Mouse (Mus musculus) lung, postnatal 10 days (tissue): ENCODE results near the gene Elavl1.

ENCODE experiments used
- DNase-seq: peaks from one replicate; pipeline ENCODE4 v3.0.0; 2021

Gene Elavl1

DNA sequence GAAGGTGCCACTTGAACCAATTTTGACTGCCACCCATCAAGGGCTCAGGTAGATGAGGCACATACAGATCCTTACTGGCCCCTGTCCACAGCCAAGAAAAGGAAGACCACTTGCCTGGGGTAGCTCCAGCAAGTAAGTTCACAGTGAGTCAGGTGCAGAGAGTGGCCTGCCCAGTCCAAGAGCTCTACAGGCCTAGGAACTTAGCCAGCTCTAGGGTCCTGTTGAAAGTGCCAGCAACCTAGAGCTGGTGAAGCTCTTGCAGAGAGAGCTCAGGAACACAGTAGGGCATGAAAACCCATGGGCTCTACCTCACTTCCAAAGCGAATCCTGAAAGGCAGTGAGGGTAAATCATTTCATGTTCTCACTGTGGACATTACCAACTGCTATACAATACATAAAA lies 4.8 kb downstream of the Elavl1 start:
- no peak for DNase-seq

DNA sequence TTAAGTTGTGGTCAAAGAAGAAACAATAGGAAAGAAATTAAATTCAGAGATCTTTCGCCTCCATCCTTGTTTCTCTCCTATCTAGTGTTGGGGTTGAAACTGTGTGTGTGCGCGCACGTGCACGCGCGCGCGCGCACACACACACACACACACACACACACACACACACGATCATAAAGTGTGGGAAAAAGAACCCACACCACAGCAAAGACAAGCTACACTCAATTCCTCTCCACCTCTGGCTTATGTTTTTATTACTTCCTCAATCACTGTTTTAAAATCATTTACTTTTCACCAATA lies 5.7 kb downstream of the Elavl1 start:
- DNase-seq = no peak

DNA sequence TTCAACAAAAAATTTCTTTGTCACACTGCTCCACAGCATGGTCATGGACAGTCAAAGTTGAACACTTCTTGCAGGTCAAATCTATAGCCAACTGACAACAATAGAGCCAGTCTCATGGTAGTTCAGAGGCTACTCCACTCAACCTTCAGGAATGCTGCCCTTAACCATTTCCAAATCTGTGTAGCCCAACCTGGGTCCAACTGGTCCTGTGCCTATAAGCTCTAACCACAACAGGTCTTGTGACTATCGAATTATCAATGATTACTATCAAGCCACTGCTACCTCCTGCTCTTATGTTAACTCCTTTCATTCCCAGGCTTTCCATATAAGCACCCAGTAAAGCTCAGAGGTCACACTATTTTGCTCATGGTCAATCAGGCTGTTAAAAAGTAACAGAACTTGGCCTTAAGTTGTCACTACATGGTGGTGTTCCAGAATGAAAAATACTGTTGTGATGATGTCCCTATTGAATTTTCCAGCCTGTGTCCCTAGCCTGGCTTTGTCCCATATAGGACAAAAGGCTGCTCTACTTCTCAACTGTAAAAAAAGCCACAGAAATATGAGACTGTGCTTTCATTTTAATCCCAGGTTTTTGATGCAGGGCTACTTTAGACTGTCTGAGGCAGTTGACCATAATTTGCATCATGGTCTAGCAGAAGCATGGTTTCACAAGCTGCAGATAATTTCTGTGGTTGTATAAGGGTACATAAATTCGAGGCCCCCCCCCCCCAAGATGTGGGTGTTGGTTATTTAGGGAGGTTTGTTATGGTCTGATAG lies 6.2 kb downstream of the Elavl1 start:
- DNase-seq = no peak

DNA sequence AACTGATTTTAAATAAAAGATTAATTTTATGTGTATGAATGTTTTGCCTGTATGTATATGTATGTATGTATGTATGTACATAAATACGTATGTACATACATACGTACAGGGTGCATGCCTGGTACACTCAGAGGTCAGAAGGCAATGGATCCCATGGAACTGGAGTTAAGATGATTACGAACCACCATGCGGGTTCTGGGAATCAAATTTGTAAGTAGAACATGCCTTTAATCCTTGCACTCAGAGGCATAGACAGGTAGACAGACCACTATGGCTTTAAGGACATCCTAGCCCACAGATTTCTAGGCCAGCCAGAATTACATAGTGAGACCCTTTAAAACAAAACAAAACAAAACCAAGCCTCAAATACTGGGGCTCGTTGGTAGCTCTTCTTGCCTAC lies 7.1 kb downstream of the Elavl1 start:
- DNase-seq = no peak

DNA sequence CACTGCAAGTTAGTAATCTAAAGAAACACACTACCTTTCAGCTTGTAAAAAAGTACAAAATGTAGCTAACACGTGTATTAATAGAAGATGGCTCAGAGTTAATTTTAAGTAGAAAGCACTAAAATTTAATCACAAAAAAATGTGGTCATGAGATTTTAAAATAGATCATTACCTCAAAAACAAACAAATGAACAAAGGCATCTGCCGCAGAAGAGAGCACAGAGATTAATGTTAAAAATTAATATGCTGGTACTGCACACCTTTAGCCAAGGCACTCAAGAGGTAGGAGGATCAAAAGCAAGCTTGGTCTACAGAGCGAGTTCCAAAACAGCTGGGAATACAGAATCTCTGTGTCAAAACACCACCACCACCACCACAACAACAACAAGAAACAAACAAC lies 10.4 kb downstream of the Elavl1 start:
- DNase-seq = no peak

DNA sequence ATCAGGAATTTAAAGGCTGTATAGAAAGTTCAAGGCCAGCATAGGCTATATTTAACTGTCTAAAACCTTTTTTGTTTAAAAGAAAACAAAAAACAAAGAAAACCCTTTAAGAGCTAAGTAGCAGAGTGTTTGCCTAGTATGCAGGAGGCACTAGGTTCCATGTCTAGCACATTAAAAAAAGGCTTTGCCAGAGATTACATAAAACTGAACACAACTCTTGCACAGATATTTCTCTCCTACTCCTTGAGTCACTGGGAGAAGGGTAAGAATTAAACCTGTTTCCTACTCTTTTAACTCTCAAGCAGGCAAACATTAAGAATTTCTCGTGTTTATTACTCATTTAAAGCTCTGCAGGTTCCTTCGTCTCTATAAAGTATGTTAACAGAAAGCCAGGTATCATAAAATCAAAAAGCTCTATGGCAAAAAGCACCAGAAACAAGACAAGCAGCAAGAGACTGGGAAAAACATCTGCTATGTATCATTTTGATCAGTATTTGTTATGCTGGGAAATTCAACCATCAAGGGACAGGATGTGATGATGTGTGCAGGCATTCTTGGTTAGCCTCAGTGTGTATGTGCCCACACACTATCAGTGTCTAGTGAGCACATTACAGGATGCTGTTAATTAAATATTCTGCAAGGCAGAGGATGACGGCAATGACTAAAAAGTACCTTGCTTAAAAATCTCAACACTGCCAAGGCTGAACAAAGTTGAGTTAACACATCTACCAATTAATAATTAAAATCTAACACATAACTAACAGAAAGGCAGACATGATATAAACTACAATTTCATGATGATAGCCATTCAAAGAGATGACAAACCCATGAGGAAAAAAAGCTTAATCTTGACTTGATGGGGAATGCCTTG lies 11.7 kb downstream of the Elavl1 start:
- DNase-seq = no peak

DNA sequence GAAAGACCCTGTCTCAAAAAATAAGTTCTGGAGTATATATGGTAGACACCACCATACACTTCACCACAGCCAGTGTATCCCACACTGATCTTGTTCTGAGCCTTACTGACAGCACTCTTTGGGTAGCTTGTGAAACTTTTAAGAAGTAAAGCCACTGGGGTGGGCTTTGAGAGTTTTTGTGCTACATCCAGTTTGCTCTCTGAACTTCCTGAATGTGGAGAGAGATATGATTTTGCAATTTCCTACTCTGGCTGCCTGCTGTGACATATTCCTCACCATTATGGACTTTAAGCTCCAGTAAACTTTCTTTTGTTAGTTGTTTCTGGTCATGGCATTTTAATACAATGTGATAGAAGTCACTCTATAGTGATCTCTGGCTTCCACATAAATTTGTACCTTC lies 13.1 kb downstream of the Elavl1 start:
- no peak for DNase-seq

DNA sequence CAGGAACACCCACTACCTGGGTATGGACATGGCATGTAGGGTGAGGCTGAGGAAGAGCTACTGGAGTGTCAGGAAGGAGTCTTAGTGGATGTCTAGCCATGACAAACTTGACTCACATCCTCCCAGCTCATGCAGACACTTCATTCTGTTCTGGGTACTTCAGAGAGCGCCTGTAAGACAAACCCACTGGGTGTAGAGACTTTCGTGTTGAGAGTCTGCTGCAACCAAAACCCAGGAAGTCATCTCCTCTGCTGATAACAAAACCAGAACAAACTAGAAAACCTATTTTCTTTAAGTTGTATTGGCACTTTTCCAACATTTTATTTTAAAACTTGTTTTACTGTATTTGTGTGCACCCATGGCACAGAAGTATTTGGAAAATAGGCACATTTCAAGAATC lies 19.4 kb downstream of the Elavl1 start:
- no peak for DNase-seq

DNA sequence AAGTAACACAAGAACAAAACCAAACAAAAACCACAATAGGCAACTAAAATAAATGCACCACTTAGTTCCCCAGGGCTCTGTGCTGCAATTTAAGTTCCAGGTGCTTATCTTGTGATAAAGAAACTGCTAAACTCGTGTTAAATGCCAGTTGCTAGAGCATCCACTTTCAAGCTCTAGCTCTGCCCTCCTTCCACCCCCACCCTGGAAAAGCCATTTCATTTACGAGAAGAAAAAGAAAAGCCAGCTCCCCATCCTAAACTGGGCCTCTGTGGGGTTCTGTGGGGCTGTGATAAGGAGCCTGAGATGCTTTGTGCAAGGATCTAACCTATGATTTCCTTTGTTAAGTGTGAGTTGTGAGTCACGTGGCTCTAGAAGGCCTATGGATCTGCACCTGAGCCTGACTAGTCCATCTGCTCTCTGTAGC lies 21.1 kb downstream of the Elavl1 start:
- DNase-seq = no peak

DNA sequence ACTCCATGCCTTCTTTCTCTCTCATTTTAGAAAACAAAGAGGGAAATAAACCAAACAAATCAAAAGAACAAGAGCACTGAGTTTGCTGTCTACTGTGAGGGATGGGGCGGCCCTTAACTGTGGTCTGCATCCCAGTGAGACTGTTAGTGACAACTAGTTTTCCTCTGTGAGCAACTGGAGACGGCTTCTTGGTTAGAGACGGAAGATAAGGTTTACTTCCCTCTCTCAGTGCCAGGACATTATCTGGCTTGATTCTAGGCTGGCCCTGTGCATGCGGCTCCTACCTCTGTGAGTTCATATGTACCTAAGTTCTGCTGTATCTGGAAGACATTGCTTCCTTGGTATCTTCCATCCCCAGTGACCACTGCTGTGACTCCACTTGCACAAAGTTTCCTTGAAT lies 27.4 kb downstream of the Elavl1 start:
- no peak for DNase-seq

DNA sequence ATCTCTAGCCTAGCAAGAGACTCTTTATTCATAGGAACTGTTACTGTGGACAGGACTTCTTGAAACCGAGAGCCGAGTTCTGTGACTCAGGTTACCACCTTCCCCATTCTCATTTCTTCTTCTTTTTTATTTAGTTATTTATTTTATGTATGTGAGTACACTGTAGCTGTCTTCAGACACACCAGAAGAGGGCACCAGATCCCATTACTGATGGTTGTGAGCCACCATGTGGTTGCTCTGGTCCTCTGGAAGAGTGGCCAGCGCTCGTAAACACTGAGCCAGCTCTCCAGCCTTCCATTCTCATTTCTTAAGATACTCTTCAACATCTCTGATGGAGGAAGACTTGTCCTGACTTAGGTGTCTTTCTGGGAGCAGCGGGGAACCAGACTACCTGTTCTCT lies 32.5 kb downstream of the Elavl1 start:
- DNase-seq = no peak

DNA sequence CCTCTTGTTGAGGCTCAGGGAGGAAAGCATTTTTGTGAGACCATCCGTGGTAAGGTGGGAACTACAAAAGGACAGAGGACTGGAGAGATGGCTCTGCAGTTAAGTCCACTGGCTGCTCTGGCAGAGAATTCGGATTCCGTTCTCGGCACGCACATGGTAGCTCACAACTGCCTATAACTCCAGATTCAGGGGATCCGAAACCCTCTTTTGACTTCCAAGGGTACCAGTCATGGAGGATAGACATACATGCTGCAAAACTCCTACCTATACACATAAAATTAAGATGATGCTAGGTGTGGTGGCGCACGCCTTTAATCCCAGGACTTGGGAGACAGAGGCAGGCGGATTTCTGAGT lies 49.1 kb downstream of the Elavl1 start:
- DNase-seq = no peak

DNA sequence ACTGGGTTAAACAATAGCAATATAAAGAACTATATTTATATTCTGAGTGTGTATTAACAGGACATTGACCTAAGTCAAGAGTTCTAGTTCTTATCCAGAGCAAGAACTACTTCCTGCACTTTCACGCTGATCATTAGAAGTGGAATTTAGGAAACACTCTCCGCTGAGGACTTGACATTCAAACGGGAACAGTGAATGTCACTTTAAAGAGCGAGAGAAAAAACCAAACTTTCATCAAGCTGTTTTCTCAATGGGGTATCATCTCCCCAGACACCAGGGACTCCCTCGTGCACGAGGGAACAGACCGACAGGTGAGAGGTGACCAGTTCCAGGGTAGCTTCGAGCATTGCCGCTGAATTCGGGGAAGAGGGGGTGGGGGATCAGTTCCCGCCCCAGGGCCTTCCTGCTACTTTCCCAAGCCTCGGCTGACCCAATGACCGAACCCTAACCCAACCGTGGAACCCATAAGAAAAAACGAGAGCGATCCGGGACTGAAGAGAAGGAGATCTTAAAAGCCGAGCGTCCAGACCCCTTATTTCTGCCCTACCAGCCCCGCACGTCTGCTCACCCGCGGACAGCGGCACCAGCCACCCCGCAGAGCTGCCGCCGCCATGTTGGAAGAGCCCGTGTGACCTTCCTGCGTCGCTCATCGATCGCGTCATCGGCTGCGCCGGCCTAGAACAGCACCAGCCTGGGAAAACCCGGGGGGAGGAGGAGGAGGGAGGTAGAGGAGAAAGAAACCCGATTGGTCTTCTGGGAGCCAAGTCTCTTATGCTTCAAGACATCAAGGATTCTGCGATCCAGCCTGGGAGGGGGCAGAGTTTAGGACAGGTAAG lies 49.7 kb downstream of the Elavl1 start, which contains the start of gene Timm44:
Gene Timm44 (minus strand): TSS at position 639 of the 836 bp plus-strand sequence.
- DNase-seq = peak; percentile 98

DNA sequence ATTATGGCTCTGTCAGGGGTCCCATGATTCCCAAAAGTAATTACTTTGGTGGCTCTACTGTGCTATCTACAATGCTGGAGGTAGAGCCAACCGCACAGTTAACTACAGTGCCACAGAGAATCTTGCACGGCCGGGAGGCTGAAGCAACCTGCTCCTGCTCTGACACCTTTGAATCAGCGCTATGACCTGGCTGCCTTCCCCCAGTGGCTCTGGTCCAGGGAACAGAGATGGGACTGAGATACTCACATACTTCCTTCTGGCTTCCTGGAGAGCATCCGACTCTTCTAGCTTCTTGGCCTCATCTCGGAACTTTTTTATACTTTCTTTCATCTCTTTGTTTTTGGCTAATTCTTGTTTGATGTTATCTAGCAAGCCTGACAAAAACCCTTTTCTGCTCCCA lies 55.6 kb downstream of the Elavl1 start:
- no peak for DNase-seq

DNA sequence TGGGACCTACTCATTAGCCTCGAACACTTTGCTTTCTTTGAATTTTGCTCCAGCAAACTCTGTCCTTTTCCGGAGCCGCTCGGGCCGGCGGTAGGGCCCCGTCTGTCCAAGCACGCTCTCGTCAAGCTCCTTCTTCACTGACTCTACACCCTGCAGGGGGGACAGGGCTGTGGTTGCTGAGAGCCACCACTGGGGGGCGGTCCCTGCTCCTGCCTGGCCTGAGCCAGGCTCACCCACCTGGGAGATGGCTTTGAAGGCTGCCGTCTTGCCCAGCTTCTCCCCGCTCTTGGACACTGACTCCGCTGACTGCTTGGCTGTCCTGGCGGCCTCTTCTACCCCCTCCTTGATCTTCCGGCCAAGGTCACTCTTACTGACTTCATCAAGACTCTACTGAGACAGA lies 57.6 kb downstream of the Elavl1 start:
- no peak for DNase-seq

DNA sequence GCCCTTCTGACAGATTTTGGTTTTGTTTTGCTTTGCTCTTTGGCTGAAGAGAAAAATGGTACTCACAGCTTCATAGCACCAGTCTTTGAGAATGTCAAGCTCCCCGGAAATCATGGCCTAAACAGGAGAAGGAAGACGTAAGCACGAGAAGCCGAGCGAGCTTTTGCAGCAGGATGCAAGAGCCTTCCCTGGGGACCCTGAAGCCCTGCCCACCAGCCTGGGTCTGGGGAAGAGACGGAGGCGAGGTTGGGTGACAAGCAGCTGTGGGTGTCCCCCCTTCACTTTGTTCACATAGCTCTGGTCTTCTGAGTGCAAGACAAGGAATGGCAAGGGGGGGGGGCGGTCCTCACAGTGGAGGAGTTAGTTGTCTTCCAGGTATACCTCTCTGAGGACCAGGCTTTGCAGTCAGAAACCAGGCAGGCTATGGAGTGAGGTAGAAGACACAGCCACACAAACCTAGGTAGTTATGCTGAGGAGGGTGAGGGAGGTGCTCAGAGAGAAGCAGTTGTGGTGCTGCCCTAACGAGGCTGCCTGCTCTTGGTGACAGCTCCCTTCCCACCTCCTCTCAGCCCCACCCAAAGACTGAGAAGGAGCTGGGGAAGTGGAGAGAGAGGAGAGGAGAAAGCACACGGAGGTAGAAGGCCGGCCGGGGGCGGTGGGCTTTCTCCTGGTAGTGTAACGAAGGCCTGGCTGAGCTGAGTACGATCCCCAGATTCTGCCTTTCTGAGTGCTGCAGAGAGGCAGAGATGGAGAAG lies 59.9 kb downstream of the Elavl1 start:
- peak; percentile 60 for DNase-seq

DNA sequence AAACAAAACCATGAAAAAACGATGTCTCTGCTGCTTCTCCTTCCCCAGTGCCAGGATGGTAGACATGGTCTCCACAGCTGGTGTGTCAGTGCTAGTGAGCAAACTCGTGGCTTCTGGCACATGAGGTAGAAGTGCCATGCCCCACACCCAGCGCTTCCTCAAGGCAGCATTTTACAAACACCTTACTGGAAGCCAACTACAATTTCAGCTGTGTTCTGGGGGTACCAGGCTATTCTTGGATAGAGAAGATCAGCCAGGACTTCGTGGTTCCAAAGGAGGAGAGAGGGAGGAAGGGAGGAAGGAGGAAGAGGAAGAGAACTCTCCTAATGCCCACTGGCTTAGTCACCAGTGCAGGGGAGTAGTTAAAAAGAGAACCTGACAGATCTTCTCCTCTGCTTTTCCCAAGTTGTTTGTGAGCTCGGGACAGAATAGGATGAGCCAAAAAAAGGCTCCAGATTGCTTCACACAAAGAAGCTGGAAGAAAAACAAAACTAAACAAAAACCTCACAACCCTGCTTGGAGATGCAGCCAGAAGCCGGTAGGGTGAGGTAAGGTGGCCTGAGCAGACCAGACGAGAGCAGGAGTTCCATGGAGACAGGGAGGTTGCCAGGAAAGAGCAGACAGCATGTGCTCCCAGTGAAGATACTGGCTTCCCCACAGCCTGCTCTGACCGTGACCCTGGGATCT lies 62.0 kb downstream of the Elavl1 start:
- DNase-seq = no peak

DNA sequence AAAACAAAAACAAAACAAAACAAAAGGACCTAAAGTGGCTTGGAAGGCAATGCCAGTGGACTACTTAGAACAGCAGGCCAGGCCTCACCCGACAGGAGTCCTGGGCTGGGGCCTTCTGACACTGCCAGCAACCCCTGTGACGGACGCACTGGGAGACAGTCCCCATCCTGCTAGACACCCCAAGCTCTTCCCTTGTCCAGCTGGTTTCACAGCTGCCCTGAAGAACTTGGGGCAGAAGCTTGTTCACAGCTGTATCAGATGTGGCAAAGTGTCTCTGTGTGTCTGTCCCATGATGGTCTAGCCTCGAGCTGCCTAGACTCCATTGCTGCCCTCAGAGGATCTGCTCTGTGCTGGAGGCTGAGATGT lies 65.4 kb downstream of the Elavl1 start:
- no peak for DNase-seq

DNA sequence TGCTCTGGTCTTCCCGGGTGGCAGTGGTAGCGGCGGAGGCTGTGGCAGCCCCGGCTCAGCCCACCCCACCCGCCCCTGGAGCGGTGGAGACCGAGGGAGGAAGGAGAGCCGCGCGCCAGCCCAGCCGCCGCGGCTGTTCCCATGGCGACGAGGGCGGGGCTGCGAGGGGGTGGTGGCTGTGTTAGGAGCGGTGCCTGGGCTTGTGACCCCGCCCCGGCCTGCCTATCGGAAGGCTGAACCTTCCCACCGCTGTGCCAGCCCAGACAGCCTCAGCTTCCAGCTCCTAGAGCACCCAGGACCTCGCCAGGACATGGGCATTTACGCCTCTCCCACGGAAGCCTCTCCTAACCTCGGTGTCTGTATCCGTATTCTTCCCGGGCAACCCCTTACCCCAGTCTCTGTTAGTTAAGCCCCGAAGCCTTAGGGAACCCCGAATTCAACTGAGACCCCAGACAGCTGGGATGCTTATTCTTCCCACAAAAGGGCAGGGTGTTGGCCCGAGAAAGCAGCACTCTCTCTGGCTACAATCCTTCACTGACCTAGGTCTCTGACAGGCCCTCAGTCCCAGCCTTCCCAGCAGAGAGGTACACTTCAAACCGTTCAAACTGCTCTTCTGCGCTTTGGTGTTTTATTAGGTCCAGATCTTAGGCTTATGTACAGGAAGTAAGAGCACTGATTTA lies 65.9 kb downstream of the Elavl1 start, which contains the start of gene Ctxn1:
Gene Ctxn1 (minus strand): TSS at position 150 of the 680 bp plus-strand sequence.
- DNase-seq = peak; percentile 98

DNA sequence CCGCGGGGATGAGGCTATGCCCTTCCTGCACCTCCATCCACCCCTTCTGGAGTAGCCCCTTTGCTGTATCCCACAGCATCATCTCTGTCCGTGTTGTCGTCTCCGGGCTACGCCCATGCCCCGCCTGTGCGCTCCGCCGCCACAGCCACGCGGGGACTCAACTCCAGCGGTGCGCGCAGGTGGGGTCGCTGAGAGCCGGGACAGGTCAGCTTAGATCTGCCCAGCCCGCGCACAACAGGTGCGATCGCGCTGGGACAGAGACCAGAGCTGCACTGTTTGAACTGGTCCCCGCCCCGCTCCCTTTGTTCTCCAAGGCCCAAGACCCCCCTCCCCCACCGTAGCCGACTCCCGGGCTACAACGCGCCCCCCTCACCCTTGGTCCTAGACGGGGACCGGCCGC lies 66.5 kb downstream of the Elavl1 start:
- no peak for DNase-seq

DNA sequence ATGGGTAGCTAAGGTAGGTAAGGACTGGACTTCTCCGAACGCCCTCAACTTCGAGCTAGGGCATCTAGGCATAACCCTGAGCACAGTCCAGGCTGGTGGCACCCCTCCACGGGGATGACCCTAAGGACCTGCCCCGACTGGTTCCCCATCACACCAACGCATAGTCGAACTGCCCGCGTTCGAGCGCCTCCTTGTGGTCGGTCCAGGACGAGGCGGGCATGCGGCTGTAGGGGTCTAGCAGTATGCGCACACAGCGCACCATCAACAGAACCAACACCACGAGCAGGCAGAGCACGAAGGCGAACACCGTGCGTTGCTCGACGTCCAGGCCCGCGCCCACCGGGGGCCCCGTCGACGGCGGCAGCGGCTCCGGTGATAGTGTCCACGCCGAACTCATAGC lies 67.0 kb downstream of the Elavl1 start:
- DNase-seq = peak; percentile 89

DNA sequence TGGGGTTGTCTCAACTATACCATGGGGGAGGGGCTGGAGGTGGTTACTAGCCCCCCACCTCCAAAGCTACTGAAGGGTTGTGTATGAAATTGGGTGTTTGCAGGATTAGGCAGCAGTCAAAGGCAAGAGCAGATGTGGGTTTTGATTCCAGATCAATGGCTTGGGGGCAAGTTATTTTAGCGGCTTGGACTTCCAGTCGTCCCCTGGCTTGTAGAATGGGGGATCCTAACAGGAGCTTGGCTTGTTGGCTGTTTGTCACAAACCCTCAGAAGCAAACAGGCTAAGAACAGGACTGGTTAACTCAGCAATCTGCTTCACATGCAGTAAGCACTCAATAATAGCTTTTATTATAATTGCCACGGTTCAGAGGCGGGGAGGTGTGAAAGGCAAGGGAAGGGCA lies 67.9 kb downstream of the Elavl1 start:
- DNase-seq = no peak
